Comparison of ENCODE assay signal across 10 mouse cellular contexts in genomic region chr9:99345351-99345792, GRCm38 (mm10). TPM values are rescaled to one million over a fixed set of nuclear protein-coding genes. Genes with fewer than 3 reads are reported as not detected.
DNase-seq lines count a peak whose midpoint lies in the region; ATAC-seq and TF ChIP-seq lines count a peak whose summit lies in the region.
"Had no signal": no experiment of that assay in that cellular context is flagged by ENCODE, and none has a peak within 500 bp of the region (broad histone marks: within the 10 kb centered on the region; RNA-seq: fewer than 3 reads in every experiment).

No protein-coding gene starts in this region.

- H3K79me2 ChIP-seq in heart, adult 2 months (replicated peaks; ENCODE audit: control insufficient read depth, insufficient read depth, low read length): no peaks in the 10 kb centered on the region

- H3K4me2 ChIP-seq in hindbrain, embryonic 14.5 days (replicated peaks): no peak overlapping the region
- H3K4me2 ChIP-seq in hindbrain, embryonic 12.5 days (replicated peaks): no peak overlapping the region
- H3K4me2 ChIP-seq in lung, postnatal 0 days (replicated peaks; ENCODE audit: low read depth, low read length): no peak overlapping the region
- H3K4me2 ChIP-seq: limb, embryonic 15.5 days had no signal

- DNase-seq in hindbrain, embryonic 14.5 days (ENCODE audit: low spot score): peak; percentile 59
- DNase-seq in layer of hippocampus, adult 2 months (ENCODE audit: low spot score in 2 of 2): peak; percentile 52 to 79
- peak; percentile 67 for DNase-seq in lung, postnatal 0 days (ENCODE audit: low spot score)
- peak; percentile 62 to 69 for DNase-seq in right cerebral cortex, postnatal 36 days (ENCODE audit: low spot score in 2 of 2)
- no peak for DNase-seq in heart, adult 2 months
- DNase-seq in embryo, embryonic 10.5 days (ENCODE audit: low spot score): no peak
- DNase-seq: cerebellum, adult 11-12 months had no signal

- no peak overlapping the region for H3K4me3 ChIP-seq in hindbrain, embryonic 14.5 days (replicated peaks; ENCODE audit: low read length)
- no peak overlapping the region for H3K4me3 ChIP-seq in hindbrain, embryonic 12.5 days
- no peak overlapping the region for H3K4me3 ChIP-seq in layer of hippocampus, adult 2 months
- no peak overlapping the region for H3K4me3 ChIP-seq in lung, postnatal 0 days (ENCODE audit: low read depth, low read length)
- no peak overlapping the region for H3K4me3 ChIP-seq in heart, adult 2 months
- H3K4me3 ChIP-seq: limb, embryonic 15.5 days had no signal

- TF ChIP-seq EP300 in lung, postnatal 0 days (IDR thresholded peaks at IDR 0.05): no peak
- no peak for TF ChIP-seq EP300 in heart, adult 2 months (IDR thresholded peaks at IDR 0.05; ENCODE audit: insufficient read depth, low read depth, low read length)

- ATAC-seq in hindbrain, embryonic 14.5 days (ENCODE audit: low FRiP score): peak; percentile 62; the same call in 1 of the 2 replicates
- ATAC-seq in hindbrain, embryonic 12.5 days (ENCODE audit: low FRiP score): no peak
- ATAC-seq in lung, postnatal 0 days: peak; percentile 58
- ATAC-seq in CD4-positive, CD25-positive, alpha-beta regulatory T cell, adult 4 months: no peak

- H3K36me3 ChIP-seq in hindbrain, embryonic 14.5 days (replicated peaks; ENCODE audit: control insufficient read depth, insufficient read depth): no peaks in the 10 kb centered on the region
- H3K36me3 ChIP-seq in hindbrain, embryonic 12.5 days: no peaks in the 10 kb centered on the region
- no peaks in the 10 kb centered on the region for H3K36me3 ChIP-seq in lung, postnatal 0 days (ENCODE audit: insufficient read depth, low read length)
- H3K36me3 ChIP-seq in heart, adult 2 months (ENCODE audit: control insufficient read depth, insufficient read depth, low read length): no peaks in the 10 kb centered on the region
- H3K36me3 ChIP-seq: limb, embryonic 15.5 days had no signal

- H3K27ac ChIP-seq in hindbrain, embryonic 14.5 days: no peak overlapping the region
- no peak overlapping the region for H3K27ac ChIP-seq in hindbrain, embryonic 12.5 days
- H3K27ac ChIP-seq in layer of hippocampus, adult 2 months: peak overlapping the region; percentile 66; the same call in 1 of the 2 replicates
- H3K27ac ChIP-seq in lung, postnatal 0 days (ENCODE audit: low read length): no peak overlapping the region
- no peak overlapping the region for H3K27ac ChIP-seq in heart, adult 2 months
- H3K27ac ChIP-seq: limb, embryonic 15.5 days had no signal

- TF ChIP-seq CTCF in layer of hippocampus, adult 2 months (conservative IDR thresholded peaks at IDR 0.05): no peak
- no peak for TF ChIP-seq CTCF in lung, postnatal 0 days (IDR thresholded peaks at IDR 0.05)
- TF ChIP-seq CTCF in heart, adult 2 months (IDR thresholded peaks at IDR 0.05): no peak

- WGBS in hindbrain, embryonic 14.5 days: 32% methylated on average over 4 of the region's 4 CpGs
- WGBS in hindbrain, embryonic 12.5 days: 53% methylated on average over 4 of the region's 4 CpGs
- WGBS in lung, postnatal 0 days: 29% methylated on average over 4 of the region's 4 CpGs
- WGBS in heart, adult 2 months: 29% methylated on average over 4 of the region's 4 CpGs

- no peak for TF ChIP-seq POLR2A in heart, adult 2 months (IDR thresholded peaks at IDR 0.05; ENCODE audit: insufficient read depth, low read depth, low read length)

- no peaks in the 10 kb centered on the region for H3K4me1 ChIP-seq in hindbrain, embryonic 14.5 days (replicated peaks; ENCODE audit: control insufficient read depth, insufficient read depth, low read length)
- H3K4me1 ChIP-seq in hindbrain, embryonic 12.5 days: no peaks in the 10 kb centered on the region; the same call in 1 of the 2 replicates
- H3K4me1 ChIP-seq in lung, postnatal 0 days (ENCODE audit: insufficient read depth, low read depth, low read length): no peaks in the 10 kb centered on the region
- no peaks in the 10 kb centered on the region for H3K4me1 ChIP-seq in heart, adult 2 months (ENCODE audit: control insufficient read depth, insufficient read depth, low read length)
- H3K4me1 ChIP-seq: limb, embryonic 15.5 days had no signal

- no peak overlapping the region for H3K9ac ChIP-seq in hindbrain, embryonic 14.5 days
- no peak overlapping the region for H3K9ac ChIP-seq in hindbrain, embryonic 12.5 days
- no peak overlapping the region for H3K9ac ChIP-seq in lung, postnatal 0 days (replicated peaks; ENCODE audit: low read depth)
- H3K9ac ChIP-seq in heart, adult 2 months (ENCODE audit: low read depth, low read length): no peak overlapping the region
- H3K9ac ChIP-seq: limb, embryonic 15.5 days had no signal

- H3K9me3 ChIP-seq in hindbrain, embryonic 14.5 days (ENCODE audit: control insufficient read depth, low read length): no peaks in the 10 kb centered on the region
- H3K9me3 ChIP-seq in hindbrain, embryonic 12.5 days (replicated peaks): no peaks in the 10 kb centered on the region
- H3K9me3 ChIP-seq in lung, postnatal 0 days (ENCODE audit: low read length): no peaks in the 10 kb centered on the region
- H3K9me3 ChIP-seq: limb, embryonic 15.5 days had no signal

- no peaks in the 10 kb centered on the region for H3K27me3 ChIP-seq in hindbrain, embryonic 14.5 days (ENCODE audit: control insufficient read depth, insufficient read depth, low read length)
- no peaks in the 10 kb centered on the region for H3K27me3 ChIP-seq in hindbrain, embryonic 12.5 days
- H3K27me3 ChIP-seq in lung, postnatal 0 days (replicated peaks; ENCODE audit: insufficient read depth, low read length): no peaks in the 10 kb centered on the region
- no peaks in the 10 kb centered on the region for H3K27me3 ChIP-seq in heart, adult 2 months (ENCODE audit: control insufficient read depth, insufficient read depth, low read length)
- H3K27me3 ChIP-seq: limb, embryonic 15.5 days had no signal

- intact Hi-C loops in heart, adult 2 months (cut with DNase I): no loop called here

RNA-seq across cellular contexts. Expression of gene Esyt3, which starts 13.0 kb away (rescaled TPM):
- polyA plus RNA-seq in hindbrain, embryonic 14.5 days (2014; fragmentation: Nextera tagmentation; extraction: Ambion mirVana): 0.76 and 1.1 TPM in 2 replicates
- polyA plus RNA-seq in hindbrain, embryonic 12.5 days (2016; fragmentation: Nextera tagmentation; extraction: Ambion mirVana): 0.27 and 0.52 TPM in 2 replicates
- 1 to 10 TPM; 1.7 to 1.9 TPM for total RNA-seq in layer of hippocampus, adult 2 months (2021)
- polyA plus RNA-seq in lung, postnatal 0 days (2015; fragmentation: Nextera tagmentation; extraction: Ambion mirVana): 1.3 and 1.5 TPM in 2 replicates
- total RNA-seq in heart, adult 2 months (2021): under 1 TPM; 0.64 to 0.81 TPM
- 0.33 and 0.47 TPM in 2 replicates for polyA plus RNA-seq in heart, adult 2 months (2012; rRNA removed)
- polyA plus RNA-seq in CD4-positive, CD25-positive, alpha-beta regulatory T cell, adult 4 months (2017; shearing (Covaris generic)): not detected

Comparison
In these comparisons a context has a peak if more than half of its experiments do, and no peak if none do; other contexts are left out.
1. ATAC-seq: peak in hindbrain, embryonic 14.5 days (single experiment) and lung, postnatal 0 days (single experiment); none in hindbrain, embryonic 12.5 days (single experiment) and CD4-positive, CD25-positive, alpha-beta regulatory T cell, adult 4 months (single experiment).
2. DNase-seq: peak in hindbrain, embryonic 14.5 days (single experiment), layer of hippocampus, adult 2 months (2 of 2), lung, postnatal 0 days (single experiment) and right cerebral cortex, postnatal 36 days (2 of 2); none in heart, adult 2 months (0 of 2) and embryo, embryonic 10.5 days (single experiment).